Mouse (Mus musculus) ES-Bruce4 (cell line): ENCODE measurements at regions not wholly inside any gene's neighbourhood (a gene's known extent, or its start where the extent isn't known, plus 50 kb on each side); places are given as distances from the start of the nearest gene placed in this dataset.

Experiments
- H3K27ac ChIP-seq: 2 replicates; pipeline ENCODE4 v1.5.1; 2012; ENCODE audit warnings: low read length, inconsistent platforms; ENCODE audit not compliant: insufficient read depth
- H3K27me3 ChIP-seq: 2 replicates; pipeline ENCODE4 v1.6.1; 2012; ENCODE audit warnings: mild to moderate bottlenecking, low read length, inconsistent platforms; ENCODE audit not compliant: control insufficient read depth, poor library complexity, insufficient read depth, severe bottlenecking
- H3K36me3 ChIP-seq: 2 replicates; pipeline ENCODE4 v1.6.1; 2012; ENCODE audit warnings: inconsistent platforms, mild to moderate bottlenecking, low read length, moderate library complexity; ENCODE audit not compliant: control insufficient read depth, poor library complexity, insufficient read depth, severe bottlenecking
- H3K4me1 ChIP-seq: one replicate; pipeline ENCODE4 v1.8.1; 2011; ENCODE audit warnings: low read length; ENCODE audit not compliant: control insufficient read depth, insufficient read depth
- H3K4me3 ChIP-seq: 2 replicates; pipeline ENCODE4 v1.5.1; 2011; ENCODE audit warnings: low read depth, mild to moderate bottlenecking, low read length
- H3K9ac ChIP-seq: 2 replicates; pipeline ENCODE4 v1.6.1; 2012; ENCODE audit warnings: low read depth, mild to moderate bottlenecking, inconsistent platforms; ENCODE audit not compliant: poor library complexity, severe bottlenecking
- H3K9me3 ChIP-seq: replicated peaks from 2 replicates; pipeline ENCODE4 v1.6.1; 2012; ENCODE audit warnings: mild to moderate bottlenecking, low read length, inconsistent platforms; ENCODE audit not compliant: control insufficient read depth, poor library complexity, insufficient read depth, severe bottlenecking
- CTCF ChIP-seq: IDR thresholded peaks from one replicate; pipeline ENCODE4 v1.8.1; 2011; ENCODE audit warnings: low read depth, low read length
- EP300 ChIP-seq: IDR thresholded peaks from 2 replicates; pipeline ENCODE4 v1.6.1; 2011; ENCODE audit warnings: low read depth, low read length; ENCODE audit not compliant: insufficient read depth
- POLR2A ChIP-seq: IDR thresholded peaks from one replicate; pipeline ENCODE4 v1.8.1; 2011; ENCODE audit warnings: low read length; ENCODE audit not compliant: insufficient read depth

GRCm38 (mm10) chr11:21478191-21478590 lies 93.8 kb upstream of the Wdpcp start:
- H3K27ac ChIP-seq: no peak overlapping the region
- no peaks in the 10 kb centered on the region for H3K27me3 ChIP-seq
- no peaks in the 10 kb centered on the region for H3K36me3 ChIP-seq
- no peak overlapping the region for H3K4me3 ChIP-seq
- TF ChIP-seq EP300 (no peak), CTCF (no peak), POLR2A (no peak)
- no peaks in the 10 kb centered on the region; the same call in 1 of the 2 replicates for H3K9me3 ChIP-seq
- no peaks in the 10 kb centered on the region for H3K4me1 ChIP-seq
- no peak overlapping the region for H3K9ac ChIP-seq

- Histone ChIP-seq H3K27me3 (no peaks in the 10 kb centered on the region), H3K4me3 (no peak overlapping the region), H3K9me3 (no peaks in the 10 kb centered on the region), H3K4me1 (no peaks in the 10 kb centered on the region), H3K27ac (no peak overlapping the region), H3K36me3 (no peaks in the 10 kb centered on the region), H3K9ac (no peak overlapping the region)
- no peak for TF ChIP-seq EP300
Observed at GRCm38 (mm10) chr11:21470711-21471110, 99.7 kb upstream of the Ugp2 start.

- Histone ChIP-seq H3K27me3 (no peaks in the 10 kb centered on the region), H3K36me3 (no peaks in the 10 kb centered on the region), H3K9me3 (no peaks in the 10 kb centered on the region), H3K9ac (no peak overlapping the region), H3K4me3 (no peak overlapping the region), H3K27ac (no peak overlapping the region), H3K4me1 (no peaks in the 10 kb centered on the region)
- TF ChIP-seq CTCF (peak; percentile 13), EP300 (no peak), POLR2A (no peak)
Observed at GRCm38 (mm10) chr11:21468465-21468864, 97.5 kb upstream of the Ugp2 start.

GRCm38 (mm10) chr11:21460011-21460410 lies 89.0 kb upstream of the Ugp2 start:
- no peak overlapping the region for H3K27ac ChIP-seq
- no peaks in the 10 kb centered on the region for H3K36me3 ChIP-seq
- H3K4me1 ChIP-seq: no peaks in the 10 kb centered on the region
- H3K9ac ChIP-seq: no peak overlapping the region
- no peak overlapping the region for H3K4me3 ChIP-seq
- no peaks in the 10 kb centered on the region for H3K9me3 ChIP-seq
- no peaks in the 10 kb centered on the region for H3K27me3 ChIP-seq
- TF ChIP-seq CTCF (no peak), EP300 (no peak), POLR2A (no peak)

- no peak overlapping the region for H3K27ac ChIP-seq
- no peak overlapping the region for H3K9ac ChIP-seq
- H3K4me1 ChIP-seq: no peaks in the 10 kb centered on the region
- no peaks in the 10 kb centered on the region for H3K27me3 ChIP-seq
- TF ChIP-seq CTCF: peak; percentile 21
- TF ChIP-seq POLR2A: no peak
- no peaks in the 10 kb centered on the region for H3K36me3 ChIP-seq
- H3K9me3 ChIP-seq: no peaks in the 10 kb centered on the region
- no peak overlapping the region for H3K4me3 ChIP-seq
Observed at GRCm38 (mm10) chr11:21453308-21454106, 82.5 kb upstream of the Ugp2 start.

- H3K27ac ChIP-seq: no peak overlapping the region
- no peak overlapping the region for H3K4me3 ChIP-seq
- no peak overlapping the region for H3K9ac ChIP-seq
- no peaks in the 10 kb centered on the region for H3K27me3 ChIP-seq
- H3K4me1 ChIP-seq: no peaks in the 10 kb centered on the region
- H3K9me3 ChIP-seq: no peaks in the 10 kb centered on the region
- TF ChIP-seq POLR2A (no peak), CTCF (peak; percentile 27)
- H3K36me3 ChIP-seq: no peaks in the 10 kb centered on the region
Observed at GRCm38 (mm10) chr11:21433726-21434125, 62.7 kb upstream of the Ugp2 start.
